Mouse (Mus musculus) kidney, adult 9 months (tissue): ENCODE results near the gene Fam104a.

Source experiments
- DNase-seq: peaks from one replicate; pipeline ENCODE4 v3.0.0; 2022

The Fam104a gene

DNA sequence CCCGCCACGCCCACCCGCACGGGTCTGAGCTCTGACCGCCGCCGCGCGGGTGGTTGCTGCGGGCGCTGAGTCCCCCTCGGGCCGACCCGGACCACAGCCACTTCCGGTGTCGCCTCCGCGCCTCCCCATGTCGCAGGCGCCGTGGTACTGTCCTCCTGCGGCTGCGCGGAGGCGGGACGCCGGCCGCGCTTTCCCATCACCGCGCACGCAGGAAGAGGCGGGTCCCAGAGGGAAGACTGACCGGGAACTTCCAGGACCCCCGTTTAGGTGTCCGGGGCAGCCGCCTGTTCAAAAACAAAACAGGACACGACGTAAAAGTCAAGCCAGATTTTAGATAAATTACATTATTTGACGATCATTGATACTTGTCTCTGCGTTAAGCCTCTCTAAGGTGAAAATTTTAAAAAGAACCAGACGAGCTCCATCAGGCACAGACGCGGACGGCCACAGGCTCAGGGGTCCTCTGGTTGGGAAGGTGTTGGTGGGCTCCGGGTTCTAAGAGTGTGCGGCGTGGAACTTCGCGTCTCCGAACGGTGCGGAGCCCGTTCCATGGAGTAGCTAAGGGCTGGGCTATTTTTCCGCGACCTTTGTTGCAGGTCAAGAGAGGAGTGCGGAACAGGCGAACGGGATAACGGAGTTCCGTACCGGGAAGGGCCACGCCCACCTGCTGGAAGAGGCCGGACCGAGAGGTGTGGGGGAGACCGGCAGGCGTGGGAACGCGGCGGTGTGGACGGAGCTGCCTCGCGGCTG lies at the start of gene Fam104a, which contains the start of gene D11Wsu47e:
TSS of gene Fam104a (minus strand) at position 199 of the 750 bp plus-strand sequence.
TSS of gene D11Wsu47e (plus strand) at position 456 of the 750 bp plus-strand sequence.
- DNase-seq: peak; percentile 97

DNA sequence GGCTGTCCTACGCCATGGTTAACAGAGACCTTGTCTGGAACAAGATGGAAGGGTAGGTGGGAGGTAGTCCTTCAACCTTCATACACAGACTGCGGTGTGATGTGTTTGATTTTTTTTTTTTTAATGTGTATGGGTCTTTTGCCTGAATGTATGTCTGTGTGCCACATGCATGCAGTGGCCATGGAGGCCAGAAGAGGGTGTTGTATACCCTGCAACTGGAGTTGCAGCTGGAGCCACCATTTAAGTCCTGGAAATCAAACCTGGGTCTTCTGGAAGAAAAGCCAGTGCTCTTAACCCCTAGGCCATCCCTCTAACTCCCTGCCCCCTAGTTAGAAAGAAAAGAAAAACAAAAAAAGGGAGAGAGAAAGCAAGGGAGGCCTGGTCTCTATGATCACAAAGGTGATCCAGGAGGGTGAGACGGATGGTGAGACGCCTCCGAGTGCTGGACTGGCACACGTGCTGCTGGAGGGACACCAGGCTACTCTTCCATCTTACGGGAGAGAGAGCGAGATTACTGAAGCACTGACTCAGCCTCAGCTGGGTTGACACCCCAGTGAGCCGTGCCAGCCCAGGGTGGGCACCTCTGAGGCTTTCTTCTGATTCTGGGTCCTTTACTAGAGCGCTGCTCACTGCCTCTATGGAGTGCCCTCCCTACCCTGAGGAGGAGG lies 48.1 kb upstream of the Fam104a start:
- no peak for DNase-seq

DNA sequence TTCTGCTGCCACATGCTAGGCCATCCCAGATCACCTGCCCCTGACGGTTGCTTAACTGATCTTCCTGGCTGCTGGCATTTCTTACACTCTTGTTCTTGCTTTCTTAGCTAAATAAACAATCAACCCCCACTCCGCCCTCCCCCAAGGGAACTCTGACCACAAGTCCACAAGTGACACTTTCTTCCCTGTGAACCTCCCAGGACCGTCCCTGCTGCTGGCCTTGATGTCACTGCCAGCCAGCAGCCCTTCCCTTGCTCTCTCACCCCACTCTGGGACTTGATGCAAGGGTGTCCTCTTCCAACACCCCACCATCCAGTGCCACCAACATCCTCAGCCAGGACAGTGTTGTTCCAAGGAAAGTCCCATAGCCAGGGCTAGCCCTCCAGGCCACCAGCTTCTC lies 46.9 kb upstream of the Fam104a start:
- DNase-seq: peak; percentile 42

DNA sequence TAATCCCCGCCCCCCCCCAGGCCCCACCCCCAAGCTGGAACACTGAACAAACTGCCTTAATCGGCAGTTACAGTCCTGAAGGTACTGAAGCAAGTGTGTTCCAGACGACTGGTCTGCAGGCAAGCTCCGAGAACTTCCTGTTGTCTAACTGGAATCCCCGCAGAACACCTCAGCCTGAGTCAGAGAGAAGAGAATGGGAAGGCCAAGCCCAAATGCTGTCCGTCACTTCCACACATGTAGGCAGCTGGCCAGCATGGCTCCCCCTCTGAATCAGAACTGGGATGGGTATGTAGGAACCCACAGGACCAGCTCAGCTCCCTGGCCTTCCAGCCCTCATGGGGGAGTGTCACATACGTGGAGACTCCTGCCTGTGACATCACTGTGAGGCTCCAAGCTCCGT lies 46.0 kb upstream of the Fam104a start:
- no peak for DNase-seq

DNA sequence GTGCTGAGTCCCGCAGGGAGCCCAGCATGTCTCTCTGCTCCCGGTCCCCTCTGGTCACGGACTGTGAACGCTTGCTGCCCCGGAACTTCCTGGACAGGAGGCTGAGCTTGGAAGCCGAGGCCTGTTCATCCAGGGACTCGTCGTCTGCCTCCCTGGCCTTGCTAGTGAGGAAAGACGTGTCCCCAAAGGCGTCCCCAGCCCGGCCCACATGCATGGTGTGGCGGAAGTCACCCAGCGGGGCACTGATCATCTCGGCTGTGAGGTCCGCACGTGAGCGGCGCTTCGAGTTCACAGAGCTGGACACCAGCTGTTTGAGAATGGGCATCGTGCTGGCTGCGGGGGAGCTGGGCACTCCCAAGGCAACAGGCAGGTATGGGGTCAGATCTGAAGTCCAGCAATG lies 45.3 kb upstream of the Fam104a start:
- no peak for DNase-seq

DNA sequence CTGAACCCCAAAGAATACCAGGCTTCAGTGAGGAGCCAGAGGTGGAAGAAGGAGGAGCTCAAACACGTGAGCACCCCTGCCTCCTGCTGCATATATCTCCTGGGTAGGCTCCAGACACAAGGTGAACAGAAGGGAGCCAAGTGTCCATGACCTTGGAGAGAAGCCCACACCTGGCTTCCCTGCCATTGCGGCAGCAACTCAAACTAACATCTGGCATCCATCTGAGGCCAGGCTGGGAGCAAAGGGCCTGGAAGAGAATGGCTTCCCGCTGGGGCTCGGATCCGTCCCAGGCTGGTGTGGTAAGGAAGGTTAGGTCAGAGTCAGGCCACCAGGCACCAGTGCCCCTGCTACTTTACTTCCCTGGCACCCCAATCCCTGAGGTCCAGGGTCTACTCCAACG lies 44.0 kb upstream of the Fam104a start:
- no peak for DNase-seq

DNA sequence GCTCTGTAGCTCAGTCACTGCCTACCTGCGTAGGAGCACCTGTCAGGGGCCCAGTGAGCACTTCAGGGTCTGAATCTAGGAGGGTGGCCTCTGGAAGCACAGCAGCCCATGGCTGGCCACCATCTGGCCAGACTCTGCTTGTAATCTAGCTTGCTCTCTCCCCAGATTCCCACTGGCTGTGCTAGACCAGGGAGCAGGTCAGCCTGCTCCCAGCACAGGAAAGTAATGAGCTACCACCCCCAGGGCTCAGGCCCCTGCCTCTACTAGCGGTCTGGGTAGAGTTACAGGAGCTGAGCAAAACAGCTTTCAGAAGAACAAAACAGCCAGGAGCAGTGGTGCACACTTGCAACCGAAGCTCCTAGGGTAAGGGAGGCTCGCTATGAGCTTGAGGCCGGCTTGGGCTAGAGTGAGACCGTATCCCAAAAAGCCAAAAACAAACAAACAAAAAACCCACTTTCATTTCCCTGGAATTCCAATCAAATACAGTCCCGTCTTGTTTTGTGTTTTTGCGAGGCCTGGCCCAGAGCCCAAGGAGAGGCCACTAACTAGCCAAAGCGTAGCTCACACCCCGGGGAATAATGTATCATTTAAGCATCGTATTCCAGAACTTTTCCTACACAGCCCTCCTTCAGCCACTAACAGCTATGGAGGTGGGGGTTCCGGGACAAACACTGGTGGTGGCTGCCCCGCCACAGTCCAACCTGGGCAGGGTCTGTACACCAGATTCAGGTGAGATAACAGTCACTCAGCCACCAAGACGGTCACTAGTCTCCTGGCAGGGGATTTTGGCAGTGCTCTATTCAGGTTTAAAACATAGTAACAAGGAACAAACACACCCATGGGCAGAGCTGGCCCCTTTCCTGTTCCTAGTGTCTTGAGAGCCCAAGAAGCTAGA lies 43.3 kb upstream of the Fam104a start:
- DNase-seq: no peak

DNA sequence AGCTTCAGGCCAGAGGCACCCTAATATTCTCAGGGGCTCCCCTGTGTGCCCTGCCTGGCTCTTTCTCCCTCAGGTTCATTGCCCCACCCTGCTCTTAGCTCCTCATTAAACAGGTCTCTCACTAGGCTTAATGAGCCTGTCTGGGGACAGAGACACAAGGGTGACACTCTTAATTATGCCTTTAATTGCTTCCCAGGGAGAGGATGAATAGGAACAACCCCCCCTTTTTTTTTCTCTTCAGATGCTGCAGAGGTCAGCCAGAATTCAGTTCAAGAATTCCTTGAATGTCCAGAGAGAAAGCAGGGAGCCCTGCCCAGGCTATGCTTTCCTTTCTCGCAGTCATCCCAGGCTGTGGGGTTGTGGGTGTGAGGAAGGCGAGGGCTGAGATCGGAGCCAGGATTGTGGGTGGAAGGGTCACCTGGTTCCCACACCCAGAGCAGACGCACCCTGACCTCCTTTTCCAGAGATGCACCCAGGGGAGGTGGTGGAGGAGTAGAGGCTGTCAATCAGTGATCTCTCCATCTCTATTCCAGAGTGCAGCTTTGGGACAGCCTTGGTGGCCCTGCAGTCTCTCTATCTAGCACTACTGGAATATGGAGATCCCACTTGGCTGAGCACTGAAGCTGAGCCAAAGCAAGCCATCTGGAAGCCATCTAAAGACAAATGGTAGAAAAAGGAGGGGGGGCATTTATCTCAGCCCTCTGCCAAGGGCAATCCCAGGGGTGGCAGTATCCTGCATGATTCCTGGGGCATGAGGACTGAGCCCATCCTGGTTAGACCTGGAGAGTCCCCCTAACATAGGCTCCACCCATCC lies 41.5 kb upstream of the Fam104a start:
- no peak for DNase-seq

DNA sequence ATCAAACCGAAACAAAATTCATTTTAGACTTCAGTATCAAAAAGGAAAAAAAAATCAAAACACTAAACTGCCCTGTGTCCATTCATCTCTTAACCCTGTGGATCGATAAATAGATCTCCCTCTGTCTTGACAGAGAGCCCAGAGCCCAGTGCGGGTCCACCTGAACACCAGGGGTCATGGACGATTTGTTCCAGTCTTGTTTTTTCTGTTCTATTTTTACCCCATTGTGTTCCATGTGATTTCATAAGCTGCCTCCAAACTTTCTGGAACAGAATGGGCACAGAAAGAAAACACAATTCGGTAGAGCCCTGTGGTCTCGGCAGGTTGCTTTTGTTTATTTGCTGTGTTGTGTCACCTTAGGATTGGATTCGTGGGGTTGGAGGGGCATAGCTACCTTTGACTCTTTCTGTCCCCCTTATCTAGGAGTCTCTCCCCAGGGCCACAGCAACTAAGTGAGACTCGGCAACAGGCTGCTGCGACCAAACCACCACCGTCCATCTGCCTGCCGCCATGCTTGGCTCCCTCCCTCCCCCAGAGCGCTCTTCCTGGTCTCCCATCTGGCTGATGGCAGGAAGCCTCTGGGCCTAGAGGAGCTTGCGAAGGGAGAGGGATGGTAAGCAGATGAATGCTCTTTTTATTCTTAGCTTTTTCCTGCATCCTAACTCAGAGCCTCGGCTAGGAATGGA lies 38.6 kb upstream of the Fam104a start:
- DNase-seq: no peak

DNA sequence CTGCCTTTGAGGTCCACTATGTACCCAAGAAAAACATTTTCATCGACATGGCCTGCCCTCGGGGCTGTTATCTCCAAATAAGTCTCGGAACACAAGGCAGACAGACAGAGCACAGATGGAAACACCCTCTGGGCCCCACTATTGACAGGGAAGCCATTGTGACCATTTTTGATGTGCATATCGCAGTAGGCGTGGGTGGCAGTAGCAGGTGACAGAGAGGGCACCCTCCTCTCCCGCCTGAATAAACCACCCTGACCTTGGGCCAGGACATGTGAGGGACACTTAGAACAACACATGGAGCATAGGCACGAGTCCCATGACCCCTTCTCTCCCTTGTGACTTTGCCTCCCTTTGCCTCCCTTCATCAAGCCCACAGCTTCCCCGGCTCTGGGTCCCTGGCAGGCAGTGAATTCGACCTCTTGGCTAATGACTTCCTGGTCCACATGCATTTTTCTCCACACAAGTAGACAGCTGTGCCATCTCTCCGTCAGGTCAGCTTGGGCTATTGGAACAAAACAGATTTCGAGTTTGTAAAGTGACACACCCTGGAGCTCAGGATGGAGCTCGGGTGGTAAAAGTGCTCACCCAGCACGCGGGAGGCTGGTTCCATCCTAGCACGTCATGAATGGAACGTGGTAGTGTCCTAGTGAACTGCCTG lies 33.9 kb upstream of the Fam104a start:
- no peak for DNase-seq

DNA sequence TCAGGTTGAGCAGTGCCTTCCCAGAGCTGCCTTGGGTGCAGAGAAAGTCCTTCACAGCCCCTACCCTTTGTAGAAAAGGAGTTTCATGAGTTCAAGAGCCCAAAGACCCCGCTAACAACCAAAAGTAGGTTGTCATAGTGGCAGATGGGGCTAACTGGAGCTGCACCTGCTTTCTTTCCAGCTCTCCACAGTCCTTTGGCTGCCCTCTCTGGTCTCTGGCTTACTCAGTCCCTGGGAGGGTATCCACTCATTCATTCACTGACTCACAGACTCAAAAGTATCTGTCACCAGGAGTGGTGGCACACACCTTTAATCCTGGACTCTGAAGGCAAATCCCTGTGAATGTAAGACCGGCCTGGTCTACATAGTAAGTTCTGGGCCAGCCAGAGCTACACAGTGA lies 32.2 kb upstream of the Fam104a start:
- no peak for DNase-seq

DNA sequence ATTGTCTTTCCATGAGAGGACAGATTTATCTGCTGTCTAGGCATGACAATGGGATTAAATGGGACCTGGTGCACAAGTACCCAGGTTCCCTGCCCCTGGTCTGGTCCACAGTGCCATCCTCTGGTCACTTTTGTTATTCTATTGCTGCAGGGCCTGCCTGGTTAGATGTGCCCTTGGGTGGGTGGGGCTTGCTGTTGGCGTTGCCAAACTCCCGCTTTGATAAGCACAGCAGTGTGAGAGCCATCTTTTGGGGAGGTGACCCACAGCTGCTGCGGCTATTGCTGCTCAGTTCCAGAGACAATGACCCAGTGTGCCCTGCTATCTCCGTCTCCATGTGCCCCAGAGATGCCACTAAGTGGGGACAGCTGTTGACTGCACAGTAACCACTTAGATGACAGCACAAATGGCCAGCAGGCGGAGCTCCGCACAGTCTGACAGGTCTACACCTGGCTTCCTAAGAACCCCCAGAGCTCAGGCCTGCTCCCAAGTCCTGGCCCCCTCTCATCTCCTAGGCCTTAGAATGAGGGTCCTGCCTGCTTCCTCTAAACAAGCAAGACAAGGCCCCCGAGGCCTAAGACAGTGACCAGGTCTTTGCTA lies 31.2 kb upstream of the Fam104a start:
- DNase-seq: no peak

DNA sequence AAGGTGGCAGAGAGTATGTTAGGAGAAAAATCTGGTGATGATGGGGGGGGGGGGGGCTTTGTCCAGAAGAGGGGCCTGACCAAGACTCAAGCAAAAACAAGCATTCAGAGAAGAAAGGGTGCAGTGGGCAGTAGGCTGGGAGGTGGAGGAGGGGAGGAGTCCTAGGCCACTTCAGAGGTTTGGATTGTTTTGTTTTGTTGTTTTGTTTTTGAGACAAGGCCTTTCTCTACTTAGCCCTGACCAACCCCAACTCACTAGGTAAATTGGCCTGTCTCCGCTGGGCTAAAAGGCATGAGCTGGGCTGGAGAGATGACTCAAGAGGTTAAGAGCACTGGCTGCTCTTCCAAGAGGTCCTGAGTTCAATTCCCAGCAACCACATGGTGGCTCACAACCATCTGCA lies 27.1 kb upstream of the Fam104a start:
- DNase-seq: no peak

DNA sequence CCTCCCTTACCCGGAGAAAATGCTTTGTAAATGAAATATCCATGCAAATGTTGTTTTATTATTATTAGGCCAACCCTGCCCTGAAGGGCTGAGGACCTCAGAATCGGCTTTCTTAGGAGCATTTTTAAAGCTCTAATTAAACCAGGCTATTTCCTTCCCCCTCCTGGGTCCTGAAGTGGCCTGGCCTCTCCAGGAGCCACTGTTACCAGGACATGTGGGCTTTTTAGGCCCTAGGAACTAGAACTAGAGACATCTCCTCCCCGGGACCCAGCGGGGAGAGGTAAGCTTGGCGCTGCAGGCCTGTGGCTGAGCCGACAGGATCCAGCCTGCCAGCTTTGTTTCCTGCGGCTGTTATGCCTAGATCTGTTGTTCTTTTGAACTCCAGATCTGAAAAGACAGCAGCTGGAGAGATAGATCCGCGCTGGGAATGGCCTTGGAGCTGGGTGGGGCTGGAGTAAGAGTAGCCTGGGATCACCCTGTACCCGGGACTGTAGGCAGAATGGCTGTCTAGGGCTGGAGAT lies 26.4 kb upstream of the Fam104a start:
- DNase-seq: no peak

DNA sequence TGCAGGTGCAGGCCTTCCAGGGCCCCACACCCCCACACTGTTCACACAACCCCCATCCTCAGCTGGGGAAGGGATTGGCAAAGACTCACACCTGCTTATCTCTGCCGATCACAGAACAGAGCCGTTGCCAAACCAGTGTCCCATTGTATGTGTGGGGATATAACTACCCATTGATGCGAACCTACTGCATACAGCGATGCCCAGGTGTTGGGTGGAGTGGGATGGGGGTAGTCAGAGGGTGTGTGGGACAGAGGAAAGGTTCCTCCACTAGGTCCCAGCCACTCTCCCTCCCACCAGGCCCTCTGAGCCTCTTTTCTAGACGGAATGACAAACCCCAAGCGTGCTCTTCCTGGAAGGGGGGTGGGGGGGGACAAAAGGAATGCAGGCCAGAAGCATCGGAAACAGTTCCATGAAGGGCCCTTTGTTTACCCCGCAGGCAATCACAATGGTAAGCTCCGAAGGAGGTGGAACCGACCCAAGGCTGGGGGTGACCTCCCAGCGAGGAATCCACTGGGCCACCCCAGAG lies 25.8 kb upstream of the Fam104a start, which contains the start of gene Cpsf4l:
TSS of gene Cpsf4l (minus strand) at position 287 of the 526 bp plus-strand sequence.
- no peak for DNase-seq

DNA sequence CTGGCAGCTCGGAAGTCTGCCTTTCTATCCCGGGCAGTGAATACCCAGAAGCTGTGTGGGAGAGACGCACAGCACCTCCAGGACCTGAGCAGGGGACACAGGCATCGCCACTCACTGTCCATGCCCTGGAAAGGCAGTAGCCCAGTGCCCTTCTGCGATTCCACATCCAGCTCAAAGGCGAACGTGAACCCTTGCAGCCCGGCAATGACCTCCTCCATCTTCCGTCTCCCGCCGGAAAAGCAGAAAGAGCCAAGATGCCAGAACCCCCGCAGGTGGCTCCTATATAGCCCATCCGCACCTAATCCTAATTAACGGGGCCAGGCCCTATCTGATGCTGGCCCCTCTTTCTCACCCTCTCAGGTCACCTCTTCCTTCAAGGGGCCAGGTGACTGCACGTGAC lies 25.3 kb upstream of the Fam104a start:
- no peak for DNase-seq

DNA sequence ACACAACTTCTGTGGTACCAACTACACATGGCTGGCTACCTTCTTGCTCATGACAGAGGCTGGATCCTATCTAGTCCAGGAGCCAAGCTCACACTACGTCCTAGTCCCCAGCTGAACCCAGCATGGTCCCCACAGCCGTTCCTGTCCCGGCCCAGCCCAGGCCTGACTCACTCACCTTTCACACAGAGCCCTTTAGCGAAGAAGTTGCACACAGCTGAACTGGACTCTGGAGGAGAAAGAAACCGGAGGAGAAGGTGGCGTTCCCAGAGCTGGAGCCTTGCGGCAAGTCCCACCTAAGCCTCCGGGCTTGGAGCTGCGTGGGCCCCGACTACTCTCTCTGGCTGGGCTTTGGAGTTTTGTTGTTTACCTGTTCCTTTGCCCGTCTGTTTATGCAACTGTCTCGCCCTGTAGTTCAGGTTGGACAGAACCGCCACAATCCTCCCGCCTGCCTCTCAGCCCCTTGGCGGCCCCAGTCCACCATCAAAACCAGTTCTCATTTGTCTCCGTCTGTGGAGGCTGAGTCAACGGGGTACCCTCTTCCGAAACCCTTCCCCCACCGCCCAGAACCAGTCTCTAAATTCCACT lies 24.8 kb upstream of the Fam104a start:
- DNase-seq: no peak

DNA sequence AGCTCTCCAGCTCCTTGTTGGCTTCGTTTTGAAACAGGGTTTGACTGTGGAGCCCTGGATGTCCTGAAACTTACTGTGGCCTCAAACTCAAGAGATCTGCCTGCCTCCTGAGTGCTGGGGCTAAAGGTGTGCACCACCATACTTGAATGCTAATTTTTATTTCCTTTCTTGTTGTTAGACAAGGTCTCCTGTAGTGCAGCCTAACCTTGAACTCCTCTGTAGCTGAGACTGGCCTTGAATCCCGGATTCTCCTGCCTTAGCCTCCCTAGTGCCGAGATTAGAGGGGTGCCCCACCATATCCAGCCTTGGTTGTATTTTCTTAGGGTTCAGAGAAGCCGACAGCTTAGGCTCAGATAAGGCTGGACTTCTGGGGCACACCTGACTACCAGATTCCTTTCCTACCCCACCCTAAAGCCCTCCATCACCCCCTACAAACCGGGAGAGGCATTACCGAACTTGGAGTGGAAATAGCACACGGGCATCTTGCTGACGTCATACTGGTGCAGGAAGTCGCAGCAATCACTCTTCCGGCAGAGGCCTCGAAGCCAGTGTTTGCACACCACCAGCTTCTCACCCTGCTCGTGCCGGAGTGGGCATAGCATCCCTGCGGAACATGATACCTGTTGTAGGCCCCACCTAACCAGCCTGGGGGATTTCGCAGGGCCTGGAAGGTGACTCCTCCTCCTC lies 22.2 kb upstream of the Fam104a start:
- no peak for DNase-seq

DNA sequence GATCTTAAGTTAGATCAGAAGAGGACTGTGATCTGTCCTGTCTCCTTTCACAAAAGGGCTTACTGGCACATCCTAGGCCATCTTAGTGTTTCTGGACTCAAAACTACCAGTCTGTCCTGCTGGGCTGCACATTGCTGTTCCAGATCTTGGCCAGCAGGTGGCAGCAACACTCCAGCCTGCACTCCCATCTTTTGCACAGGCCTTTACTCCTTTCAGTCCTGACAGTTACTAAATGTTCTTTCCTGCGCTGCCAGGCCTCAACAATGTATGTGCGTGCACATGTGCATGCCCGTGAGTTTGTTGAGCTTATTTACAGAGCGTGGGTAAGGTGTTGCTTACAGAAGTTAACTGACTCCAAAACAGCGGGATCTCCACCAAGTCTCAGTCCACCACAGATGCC lies 19.8 kb upstream of the Fam104a start:
- peak; percentile 80 for DNase-seq
